Mouse (Mus musculus) cerebellum, postnatal 4 days (tissue): ENCODE results near the gene H2afb2.

Source experiments
- DNase-seq, 2 experiments: peaks; one replicate each; pipeline ENCODE4 v3.0.0; 2022; ENCODE audit warnings: low spot score in 2 of 2, mixed read lengths in 1 of 2

Gene H2afb2

DNA sequence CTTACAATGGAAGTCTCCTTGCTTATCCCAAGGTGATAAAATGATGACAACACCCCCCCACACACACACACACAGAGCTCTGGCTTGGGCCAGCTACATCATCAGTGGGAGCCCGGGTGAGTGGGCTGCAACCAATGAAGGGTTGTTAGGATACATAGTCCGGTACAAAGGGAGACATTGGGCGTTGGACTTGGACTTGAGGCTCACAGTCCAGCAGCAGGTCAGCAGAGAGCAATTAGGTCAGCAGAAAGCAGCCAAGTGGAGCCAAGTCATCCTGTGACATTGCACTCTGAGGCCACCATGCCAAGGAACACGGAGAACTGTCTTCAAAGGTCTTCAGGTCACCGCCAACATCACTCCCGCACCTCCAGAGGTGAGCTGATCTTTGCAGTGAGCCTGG lies at the start of gene H2afb2:
Gene H2afb2 (plus strand): TSS at position 301 of the 400 bp plus-strand sequence.
- DNase-seq, result no peak
